Mouse (Mus musculus) intestine, embryonic 16.5 days (tissue): ENCODE results near the gene Rsph1. TPM values are rescaled to one million over a fixed set of nuclear protein-coding genes. Genes with fewer than 3 reads are reported as not detected.

Experiments used
- ATAC-seq: fragments of 200-750 bp; cut with Nextera tagmentation; 2 replicates; pipeline ENCODE4 v1.8.0; 2017; ENCODE audit warnings: moderate TSS enrichment, moderate library complexity
- H3K27ac ChIP-seq: fragments of 300-500 bp; sonication (generic); 2 replicates; pipeline ENCODE4 v1.5.1; 2014; ENCODE audit warnings: mild to moderate bottlenecking, low read length
- H3K27me3 ChIP-seq: fragments of 300-500 bp; sonication (generic); replicated peaks from 2 replicates; pipeline ENCODE4 v1.6.1; 2014; ENCODE audit warnings: low read length, control low read depth, mixed read lengths; ENCODE audit not compliant: control insufficient read depth, insufficient read depth
- H3K36me3 ChIP-seq: fragments of 300-500 bp; sonication (generic); 2 replicates; pipeline ENCODE4 v1.6.1; 2014; ENCODE audit warnings: low read length, control low read depth; ENCODE audit not compliant: control insufficient read depth, insufficient read depth
- H3K4me1 ChIP-seq: fragments of 300-500 bp; sonication (generic); 2 replicates; pipeline ENCODE4 v1.6.1; 2014; ENCODE audit warnings: low read length, control low read depth, mixed read lengths; ENCODE audit not compliant: control insufficient read depth, insufficient read depth
- H3K4me2 ChIP-seq: fragments of 300-500 bp; sonication (generic); 2 replicates; pipeline ENCODE4 v1.6.1; 2014; ENCODE audit warnings: low read depth, low read length, control low read depth
- H3K4me3 ChIP-seq: fragments of 300-500 bp; sonication (generic); 2 replicates; pipeline ENCODE4 v1.5.1; 2014; ENCODE audit warnings: mild to moderate bottlenecking, low read length
- H3K9ac ChIP-seq: fragments of 300-500 bp; sonication (generic); 2 replicates; pipeline ENCODE4 v1.6.1; 2014; ENCODE audit warnings: low read depth, low read length
- H3K9me3 ChIP-seq: fragments of 300-500 bp; sonication (generic); 2 replicates; pipeline ENCODE4 v1.6.1; 2016; ENCODE audit warnings: low read length, control low read depth; ENCODE audit not compliant: control insufficient read depth
- WGBS: fragments of 180-500 bp; shearing (Covaris S2); extraction: QIAGEN DNeasy Blood & Tissue Kit; methylation state at CpG from one replicate; pipeline ENCODE4 v1.1.7; 2014; 5-methylcytosine and 5-hydroxymethylcytosine counted together
- polyA plus RNA-seq: library from polyadenylated mRNA; unstranded; fragments of >200 nt; fragmentation: Nextera tagmentation; extraction: Ambion mirVana; gene quantifications from 2 replicates; pipeline ENCODE4 v1.2.1, GENCODE M21; 2015

Rsph1 gene
- 0.88 and 0.94 TPM in 2 replicates for polyA plus RNA-seq

DNA sequence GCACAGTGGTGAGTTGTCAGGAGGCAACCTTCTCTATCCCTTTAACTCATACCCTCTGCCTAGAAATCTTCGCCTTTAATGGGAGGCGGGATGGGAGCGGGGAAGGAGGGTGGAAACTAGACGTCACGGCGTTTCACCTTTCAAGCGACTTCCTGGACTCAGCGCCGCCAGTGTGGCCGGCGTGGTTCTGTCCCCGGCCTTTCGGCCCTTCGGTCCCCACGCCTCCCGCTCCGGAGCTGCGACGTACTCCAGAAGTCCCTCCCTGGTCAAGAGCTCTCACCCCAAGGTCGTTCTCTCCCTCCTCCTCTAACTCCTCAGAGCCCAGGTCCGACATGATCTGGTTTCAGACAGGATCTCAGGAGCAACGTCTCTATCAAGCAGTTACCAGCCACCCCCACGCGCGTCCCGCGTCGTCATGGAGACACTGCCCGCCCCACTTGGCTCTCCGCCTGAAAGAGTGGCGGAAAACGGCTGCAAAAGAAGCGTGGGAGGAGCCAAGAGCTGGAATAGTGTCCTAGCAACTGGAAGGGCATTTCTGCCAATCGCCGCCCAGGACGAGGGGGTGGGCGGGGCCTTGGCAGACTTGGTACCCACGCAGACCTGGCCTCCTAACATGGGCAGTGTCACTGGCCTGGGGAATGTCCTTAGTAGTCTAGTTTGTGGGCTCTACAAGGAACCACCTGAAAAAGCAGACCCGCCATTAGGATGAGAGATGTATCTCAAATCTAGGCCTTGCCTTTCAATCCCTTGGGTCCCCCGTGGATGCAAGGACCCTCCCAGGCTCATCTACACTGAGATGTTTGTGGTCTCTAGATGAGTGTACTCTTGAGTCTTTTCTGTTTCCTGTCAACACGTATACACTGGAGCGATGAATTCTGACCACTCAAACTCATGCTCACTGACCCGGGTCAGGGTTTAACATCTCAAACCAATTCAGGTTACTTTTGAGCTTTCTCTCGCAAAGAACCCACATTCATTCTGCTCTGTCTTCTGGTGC lies at the start of gene Rsph1:
Gene Rsph1 (minus strand): TSS at position 462 of the 997 bp plus-strand sequence.
- Histone ChIP-seq H3K4me2 (peak within 1 kb of the TSS; percentile 89), H3K9me3 (no peaks in the 10 kb centered on the region), H3K4me3 (peak within 1 kb of the TSS; percentile 56), H3K4me1 (peaks cover 4% of the 10 kb centered on the region; the same call in 1 of the 2 replicates), H3K36me3 (no peaks in the 10 kb centered on the region), H3K27ac (0 out of 2 replicates have a peak within 1 kb of the TSS, but pooled peaks have one; percentile 15), H3K9ac (peak within 1 kb of the TSS; percentile 54; the same call in 1 of the 2 replicates), H3K27me3 (no peaks in the 10 kb centered on the region)
- WGBS, result 10% methylated on average over 44 of the region's 44 CpGs
- peak; percentile 92 for ATAC-seq

DNA sequence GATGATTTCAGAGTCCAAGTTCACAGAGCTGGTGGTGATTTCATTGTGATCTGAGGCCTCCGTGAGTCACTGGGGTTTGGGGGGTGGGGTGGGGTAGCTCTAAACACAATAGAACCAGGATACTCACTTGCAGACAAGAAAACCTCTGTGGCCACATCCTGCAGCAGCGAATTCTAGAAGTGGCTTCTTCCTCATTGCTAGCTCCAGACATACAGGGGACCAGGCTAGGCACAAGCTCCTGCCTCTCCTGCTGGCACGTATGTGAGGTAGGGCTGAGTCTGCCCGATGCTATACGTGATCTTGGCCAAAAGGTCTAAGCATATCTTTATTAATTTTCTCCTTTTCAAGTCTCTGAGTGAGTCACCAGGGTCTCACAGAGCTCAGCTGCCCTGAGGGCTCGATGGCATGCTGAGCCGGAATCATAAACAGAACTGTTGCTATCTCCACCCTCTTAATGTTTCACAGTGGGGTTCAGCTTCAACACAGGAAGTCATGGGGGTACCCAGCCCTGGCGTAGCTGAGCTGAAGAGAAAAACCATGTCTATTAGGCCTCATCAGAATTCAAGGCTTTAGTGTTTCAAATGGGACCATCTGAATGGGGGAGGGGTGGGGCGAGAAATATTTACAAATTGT lies 49.2 kb upstream of the Rsph1 start:
- ATAC-seq, result no peak
- no peak overlapping the region for H3K4me2 ChIP-seq
- no peak overlapping the region for H3K4me3 ChIP-seq
- H3K9me3 ChIP-seq, result no peaks in the 10 kb centered on the region
- H3K4me1 ChIP-seq, result peaks cover 26% of the 10 kb centered on the region
- H3K27me3 ChIP-seq, result no peaks in the 10 kb centered on the region
- H3K9ac ChIP-seq, result no peak overlapping the region
- WGBS, result 39% methylated on average over 9 of the region's 9 CpGs
- no peaks in the 10 kb centered on the region for H3K36me3 ChIP-seq
- peak overlapping the region; percentile 88 for H3K27ac ChIP-seq

DNA sequence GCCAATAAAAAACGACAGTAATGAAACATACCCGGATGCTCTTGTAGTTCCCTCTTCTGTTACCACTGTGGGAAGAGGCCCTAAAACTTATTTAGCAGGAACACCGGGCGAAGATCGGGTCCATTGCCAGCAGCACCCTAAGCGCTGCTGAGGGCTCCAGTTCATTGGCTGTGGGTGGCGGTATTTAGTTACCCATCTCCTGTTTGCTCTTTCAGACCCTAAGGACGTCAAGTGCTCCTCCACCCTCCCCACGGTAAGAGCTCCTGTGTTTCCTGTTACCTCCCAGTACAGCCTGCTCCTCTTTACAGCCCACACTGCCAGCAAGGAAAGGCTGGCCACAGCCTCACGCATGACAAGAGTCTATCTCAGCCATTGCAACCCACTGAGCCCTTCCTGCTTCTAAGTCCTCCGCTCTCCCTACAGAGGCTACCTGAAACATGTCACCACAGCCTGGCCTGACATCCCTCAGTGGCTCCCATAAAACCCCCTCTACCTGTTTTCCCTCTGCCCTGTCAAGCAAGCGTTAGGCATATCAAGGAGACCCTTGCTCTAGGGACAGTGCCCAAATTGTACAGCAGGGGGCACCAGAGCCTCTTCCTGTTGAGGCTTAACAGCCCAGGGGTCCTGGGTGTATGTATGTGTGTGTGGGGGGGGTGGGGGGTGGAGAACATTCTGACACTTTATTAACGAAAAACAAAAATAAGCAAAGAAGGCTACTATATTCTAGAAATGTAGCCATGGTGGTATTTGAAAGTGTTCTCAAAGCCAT lies 48.5 kb upstream of the Rsph1 start:
- peaks cover 33% of the 10 kb centered on the region for H3K4me1 ChIP-seq
- peak overlapping the region; percentile 5; the same call in 1 of the 2 replicates for H3K4me3 ChIP-seq
- 47% methylated on average over 13 of the region's 13 CpGs for WGBS
- ATAC-seq, result peak; percentile 37
- peak overlapping the region; percentile 17; the same call in 1 of the 2 replicates for H3K9ac ChIP-seq
- H3K27me3 ChIP-seq, result no peaks in the 10 kb centered on the region
- no peaks in the 10 kb centered on the region for H3K9me3 ChIP-seq
- peak overlapping the region; percentile 88 for H3K27ac ChIP-seq
- no peaks in the 10 kb centered on the region for H3K36me3 ChIP-seq
- H3K4me2 ChIP-seq, result peak overlapping the region; percentile 1; the same call in 1 of the 2 replicates

DNA sequence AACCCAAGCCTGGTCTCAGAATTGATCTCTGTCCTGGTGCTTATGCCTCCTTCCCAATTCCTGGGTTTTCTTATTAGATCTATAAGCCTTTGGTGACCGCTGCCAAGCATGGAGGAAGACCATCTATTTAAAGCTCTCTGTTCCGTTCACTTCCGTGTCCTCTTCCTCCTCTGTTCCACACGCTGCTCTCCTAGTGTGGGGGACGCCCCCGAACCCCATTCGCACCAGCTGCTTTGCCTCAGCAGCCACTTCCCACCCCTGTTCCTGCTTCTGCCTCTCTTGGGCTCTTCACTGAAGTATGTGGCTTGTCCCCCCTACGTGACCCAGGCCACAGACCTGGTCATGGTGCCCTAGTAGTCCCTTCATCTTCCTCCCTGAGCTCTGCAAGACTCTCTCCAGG lies 47.0 kb upstream of the Rsph1 start:
- WGBS, result 87% methylated on average over 8 of the region's 8 CpGs
- peaks cover 44% of the 10 kb centered on the region for H3K4me1 ChIP-seq
- no peak for ATAC-seq
- no peak overlapping the region for H3K4me3 ChIP-seq
- no peak overlapping the region for H3K4me2 ChIP-seq
- no peaks in the 10 kb centered on the region for H3K27me3 ChIP-seq
- H3K27ac ChIP-seq, result peak overlapping the region; percentile 88
- H3K9me3 ChIP-seq, result no peaks in the 10 kb centered on the region
- no peaks in the 10 kb centered on the region for H3K36me3 ChIP-seq
- H3K9ac ChIP-seq, result peak overlapping the region; percentile 2

DNA sequence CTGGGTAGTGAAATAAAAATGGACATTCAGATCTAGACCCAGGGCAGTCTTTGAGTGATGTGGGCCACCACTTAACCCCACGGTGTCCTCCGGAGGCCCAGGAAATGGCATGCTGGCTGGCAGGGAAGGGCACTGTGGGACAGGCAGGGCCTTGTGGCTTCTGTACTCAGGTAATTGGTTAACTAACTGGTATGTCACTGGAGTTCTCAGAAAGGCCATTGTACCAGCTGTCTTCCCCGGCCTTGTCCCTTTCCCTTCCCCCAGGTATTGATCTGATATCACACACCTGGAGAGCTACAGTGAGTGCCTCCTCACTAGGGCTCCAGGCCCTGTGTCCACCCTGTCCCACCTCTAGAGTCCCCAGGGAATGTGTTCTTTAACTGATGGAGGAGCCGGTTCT lies 46.2 kb upstream of the Rsph1 start:
- no peak overlapping the region for H3K4me2 ChIP-seq
- no peaks in the 10 kb centered on the region for H3K27me3 ChIP-seq
- 62% methylated on average over 4 of the region's 4 CpGs for WGBS
- no peaks in the 10 kb centered on the region for H3K36me3 ChIP-seq
- peak overlapping the region; percentile 2 for H3K9ac ChIP-seq
- H3K4me1 ChIP-seq, result peaks cover 47% of the 10 kb centered on the region
- peak; percentile 54 for ATAC-seq
- peak overlapping the region; percentile 88 for H3K27ac ChIP-seq
- H3K4me3 ChIP-seq, result no peak overlapping the region
- no peaks in the 10 kb centered on the region for H3K9me3 ChIP-seq

DNA sequence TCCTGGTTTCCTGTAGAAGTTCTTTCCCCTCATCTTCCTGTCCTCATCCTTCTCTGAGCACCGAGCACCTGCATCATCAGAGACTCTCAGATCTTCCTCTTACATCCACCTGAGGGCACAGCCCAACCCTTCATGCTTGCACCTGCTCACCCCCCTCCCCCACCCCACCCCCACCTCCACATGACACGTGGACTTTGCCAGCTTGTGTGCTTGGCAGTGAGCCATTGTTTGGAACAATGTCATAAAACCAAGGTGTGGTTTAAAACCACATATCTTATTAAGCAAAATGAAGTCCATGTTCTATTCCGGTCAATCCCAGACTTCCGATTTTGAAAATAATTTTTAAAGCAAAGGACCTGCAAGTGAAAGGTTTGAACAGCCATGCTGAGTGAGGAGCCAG lies 45.3 kb upstream of the Rsph1 start:
- no peaks in the 10 kb centered on the region for H3K9me3 ChIP-seq
- H3K4me1 ChIP-seq, result peaks cover 47% of the 10 kb centered on the region
- no peaks in the 10 kb centered on the region for H3K36me3 ChIP-seq
- peak; percentile 38 for ATAC-seq
- no peak overlapping the region for H3K4me2 ChIP-seq
- H3K9ac ChIP-seq, result no peak overlapping the region
- 52% methylated on average over 4 of the region's 4 CpGs for WGBS
- H3K27ac ChIP-seq, result peak overlapping the region; percentile 88
- no peaks in the 10 kb centered on the region for H3K27me3 ChIP-seq
- H3K4me3 ChIP-seq, result no peak overlapping the region

DNA sequence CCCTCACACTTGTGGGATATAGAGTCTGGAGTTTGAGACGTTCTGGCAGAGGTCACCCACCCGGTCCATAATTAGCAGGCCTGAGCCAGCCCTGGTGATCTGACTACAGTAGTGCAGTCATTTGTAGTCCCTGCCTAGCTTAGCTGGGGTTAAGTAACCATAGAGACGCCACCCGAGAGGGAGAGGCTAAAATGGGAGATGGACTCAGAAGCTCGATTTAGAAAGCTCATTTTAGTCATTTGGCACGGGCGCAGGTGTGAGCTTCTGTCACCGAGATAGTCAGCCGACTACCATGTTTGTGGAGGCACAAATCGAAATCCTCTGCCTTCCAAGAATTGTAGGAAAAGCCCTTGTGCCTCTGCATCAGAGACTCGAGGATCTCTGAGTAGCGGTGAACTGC lies 44.2 kb upstream of the Rsph1 start:
- no peaks in the 10 kb centered on the region for H3K36me3 ChIP-seq
- H3K27ac ChIP-seq, result peak overlapping the region; percentile 84; the same call in 1 of the 2 replicates
- no peak overlapping the region for H3K4me3 ChIP-seq
- H3K4me2 ChIP-seq, result no peak overlapping the region
- ATAC-seq, result no peak
- WGBS, result 76% methylated on average over 12 of the region's 12 CpGs
- no peaks in the 10 kb centered on the region for H3K9me3 ChIP-seq
- no peak overlapping the region for H3K9ac ChIP-seq
- no peaks in the 10 kb centered on the region for H3K27me3 ChIP-seq
- H3K4me1 ChIP-seq, result peaks cover 52% of the 10 kb centered on the region

DNA sequence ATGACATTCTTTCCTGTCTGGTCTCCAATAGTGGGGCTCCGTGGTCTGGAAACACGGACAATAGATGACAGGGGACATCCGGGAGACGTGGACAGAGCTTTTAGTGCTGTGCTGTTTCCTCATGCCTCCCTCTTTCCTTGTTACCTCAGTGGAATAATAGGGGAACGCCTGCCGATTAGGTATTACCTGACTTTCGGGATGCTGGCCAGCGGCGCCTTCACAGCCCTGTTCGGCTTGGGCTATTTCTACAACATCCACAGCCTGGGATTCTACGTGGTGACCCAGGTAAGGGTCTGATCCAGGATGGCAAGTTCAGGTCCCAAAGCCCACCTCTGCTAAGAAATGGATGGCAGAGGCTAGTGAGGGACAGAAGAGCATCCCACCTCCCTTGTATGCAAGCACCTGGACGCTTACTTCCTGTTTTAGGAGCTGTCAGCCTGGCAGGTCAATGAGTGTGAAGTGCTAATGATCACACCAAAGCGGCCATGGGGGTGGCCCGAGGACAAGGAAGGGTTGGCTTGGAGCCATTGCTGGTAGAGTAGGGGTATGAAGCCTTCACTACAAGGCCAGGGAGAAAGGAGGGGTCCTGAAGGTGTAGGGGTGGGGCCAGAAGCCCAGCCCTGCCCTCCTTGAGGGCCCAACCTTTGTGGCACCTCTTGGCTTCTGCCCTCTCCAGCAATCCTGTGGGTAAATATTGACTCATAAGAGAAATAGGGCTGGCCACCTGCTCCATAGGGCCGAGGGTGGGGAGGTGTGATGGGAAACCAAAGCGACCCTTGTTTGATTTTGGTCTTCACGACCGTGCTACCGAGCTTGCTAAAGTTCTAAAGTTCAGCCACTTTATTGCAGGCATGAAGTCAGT lies 42.0 kb upstream of the Rsph1 start:
- H3K4me2 ChIP-seq, result no peak overlapping the region
- ATAC-seq, result peak; percentile 78
- 71% methylated on average over 19 of the region's 19 CpGs for WGBS

More for the DNA sequence above, 42.0 kb upstream of the Rsph1 start:
- peaks cover 46% of the 10 kb centered on the region for H3K4me1 ChIP-seq
- no peaks in the 10 kb centered on the region for H3K27me3 ChIP-seq
- no peak overlapping the region for H3K4me3 ChIP-seq
- no peaks in the 10 kb centered on the region for H3K9me3 ChIP-seq
- no peaks in the 10 kb centered on the region for H3K36me3 ChIP-seq
- H3K9ac ChIP-seq, result 0 out of 2 replicates have a peak overlapping the region, but pooled peaks have one; percentile 13
- peak overlapping the region; percentile 80 for H3K27ac ChIP-seq
